Mouse (Mus musculus): ENCODE results near the gene Atp2b2. TPM values are rescaled to one million over a fixed set of nuclear protein-coding genes. Genes with fewer than 3 reads are reported as not detected.

The Atp2b2 gene
- total and polyA plus RNA-seq, 2 experiments from 2014 or later, result 0.03 TPM; not detected in 1

GRCm38 (mm10) chr6:113830463-113830862, 211.9 kb downstream of the Atp2b2 start:
- DNase-seq (ENCODE audit: low spot score) (no peak), ATAC-seq (ENCODE audit: insufficient read depth, low read depth) (no peak)
- no peak for TF ChIP-seq CTCF (IDR thresholded peaks at IDR 0.05; ENCODE audit: low read depth)
- TF ChIP-seq EP300 (IDR thresholded peaks at IDR 0.05; ENCODE audit: low read depth), result no peak
- 78% methylated on average over 2 of the region's 2 CpGs for WGBS
- Histone ChIP-seq H3K27ac (ENCODE audit: low read depth) (no peak overlapping the region), H3K4me1 (ENCODE audit: control insufficient read depth, insufficient read depth) (no peaks in the 10 kb centered on the region), H3K9ac (replicated peaks; ENCODE audit: low read depth, low read length) (no peak overlapping the region), H3K27me3 (ENCODE audit: control insufficient read depth, insufficient read depth, low read length) (peaks cover 15% of the 10 kb centered on the region; the same call in 1 of the 2 replicates), H3K36me3 (replicated peaks; ENCODE audit: control insufficient read depth, insufficient read depth, low read length) (no peaks in the 10 kb centered on the region), H3K9me3 (replicated peaks; ENCODE audit: control insufficient read depth, low read length) (no peaks in the 10 kb centered on the region), H3K4me3 (ENCODE audit: low read depth, low read length) (no peak overlapping the region), H3K4me2 (ENCODE audit: low read depth, low read length) (no peak overlapping the region)

GRCm38 (mm10) chr6:113827309-113827708, 215.1 kb downstream of the Atp2b2 start:
- peaks cover 6% of the 10 kb centered on the region; the same call in 1 of the 2 replicates for H3K27me3 ChIP-seq (ENCODE audit: control insufficient read depth, insufficient read depth, low read length)

GRCm38 (mm10) chr6:113822417-113822816, 220.0 kb downstream of the Atp2b2 start:
- no peak for DNase-seq (ENCODE audit: low spot score)
- WGBS, result 27% methylated on average over 7 of the region's 7 CpGs
- ATAC-seq (ENCODE audit: insufficient read depth, low read depth), result no peak
- TF ChIP-seq EP300 (IDR thresholded peaks at IDR 0.05; ENCODE audit: low read depth) (no peak), CTCF (IDR thresholded peaks at IDR 0.05; ENCODE audit: low read depth) (peak; percentile 40)
- Histone ChIP-seq H3K27ac (ENCODE audit: low read depth) (no peak overlapping the region), H3K9me3 (replicated peaks; ENCODE audit: control insufficient read depth, low read length) (no peaks in the 10 kb centered on the region), H3K27me3 (ENCODE audit: control insufficient read depth, insufficient read depth, low read length) (peaks cover 11% of the 10 kb centered on the region; the same call in 1 of the 2 replicates), H3K36me3 (replicated peaks; ENCODE audit: control insufficient read depth, insufficient read depth, low read length) (no peaks in the 10 kb centered on the region), H3K9ac (replicated peaks; ENCODE audit: low read depth, low read length) (no peak overlapping the region), H3K4me3 (ENCODE audit: low read depth, low read length) (no peak overlapping the region), H3K4me2 (ENCODE audit: low read depth, low read length) (no peak overlapping the region), H3K4me1 (ENCODE audit: control insufficient read depth, insufficient read depth) (no peaks in the 10 kb centered on the region)

More at GRCm38 (mm10) chr6:113827309-113827708, 215.1 kb downstream of the Atp2b2 start:
- Histone ChIP-seq H3K4me1 (ENCODE audit: control insufficient read depth, insufficient read depth) (no peaks in the 10 kb centered on the region), H3K36me3 (replicated peaks; ENCODE audit: control insufficient read depth, insufficient read depth, low read length) (no peaks in the 10 kb centered on the region), H3K27ac (ENCODE audit: low read depth) (no peak overlapping the region), H3K9me3 (replicated peaks; ENCODE audit: control insufficient read depth, low read length) (no peaks in the 10 kb centered on the region), H3K4me3 (ENCODE audit: low read depth, low read length) (no peak overlapping the region), H3K4me2 (ENCODE audit: low read depth, low read length) (no peak overlapping the region), H3K9ac (replicated peaks; ENCODE audit: low read depth, low read length) (no peak overlapping the region)
- DNase-seq (ENCODE audit: low spot score) (no peak), ATAC-seq (ENCODE audit: insufficient read depth, low read depth) (no peak)
- WGBS, result 88% methylated on average over 4 of the region's 4 CpGs
- TF ChIP-seq EP300 (IDR thresholded peaks at IDR 0.05; ENCODE audit: low read depth) (no peak), CTCF (IDR thresholded peaks at IDR 0.05; ENCODE audit: low read depth) (no peak)

- DNase-seq (ENCODE audit: low spot score) (no peak), ATAC-seq (ENCODE audit: insufficient read depth, low read depth) (no peak)
- H3K9me3 ChIP-seq (replicated peaks; ENCODE audit: control insufficient read depth, low read length), result no peaks in the 10 kb centered on the region
- H3K4me1 ChIP-seq (ENCODE audit: control insufficient read depth, insufficient read depth), result no peaks in the 10 kb centered on the region
- TF ChIP-seq CTCF (IDR thresholded peaks at IDR 0.05; ENCODE audit: low read depth) (no peak), EP300 (IDR thresholded peaks at IDR 0.05; ENCODE audit: low read depth) (no peak)
- no peak overlapping the region for H3K9ac ChIP-seq (replicated peaks; ENCODE audit: low read depth, low read length)
- no peak overlapping the region for H3K4me3 ChIP-seq (ENCODE audit: low read depth, low read length)
- H3K36me3 ChIP-seq (replicated peaks; ENCODE audit: control insufficient read depth, insufficient read depth, low read length), result no peaks in the 10 kb centered on the region
- H3K27ac ChIP-seq (ENCODE audit: low read depth), result no peak overlapping the region
- 74% methylated on average over 3 of the region's 3 CpGs for WGBS
- H3K4me2 ChIP-seq (ENCODE audit: low read depth, low read length), result no peak overlapping the region
- 0 out of 2 replicates have a peak, but pooled peaks cover 4% of the 10 kb centered on the region for H3K27me3 ChIP-seq (ENCODE audit: control insufficient read depth, insufficient read depth, low read length)
Observed at GRCm38 (mm10) chr6:113816690-113817089, 225.7 kb downstream of the Atp2b2 start.

GRCm38 (mm10) chr6:113811462-113811861, 231.0 kb downstream of the Atp2b2 start:
- Histone ChIP-seq H3K36me3 (replicated peaks; ENCODE audit: control insufficient read depth, insufficient read depth, low read length) (no peaks in the 10 kb centered on the region), H3K27ac (ENCODE audit: low read depth) (no peak overlapping the region), H3K4me2 (ENCODE audit: low read depth, low read length) (no peak overlapping the region), H3K27me3 (ENCODE audit: control insufficient read depth, insufficient read depth, low read length) (no peaks in the 10 kb centered on the region), H3K4me1 (ENCODE audit: control insufficient read depth, insufficient read depth) (no peaks in the 10 kb centered on the region), H3K9ac (replicated peaks; ENCODE audit: low read depth, low read length) (no peak overlapping the region), H3K9me3 (replicated peaks; ENCODE audit: control insufficient read depth, low read length) (no peaks in the 10 kb centered on the region), H3K4me3 (ENCODE audit: low read depth, low read length) (no peak overlapping the region)
- DNase-seq (ENCODE audit: low spot score) (no peak), ATAC-seq (ENCODE audit: insufficient read depth, low read depth) (no peak)
- TF ChIP-seq EP300 (IDR thresholded peaks at IDR 0.05; ENCODE audit: low read depth), result no peak
- TF ChIP-seq CTCF (IDR thresholded peaks at IDR 0.05; ENCODE audit: low read depth), result no peak
- WGBS, result 57% methylated on average over 1 of the region's 1 CpGs

- H3K27ac ChIP-seq (ENCODE audit: low read depth), result no peak overlapping the region
- no peaks in the 10 kb centered on the region for H3K4me1 ChIP-seq (ENCODE audit: control insufficient read depth, insufficient read depth)
- H3K36me3 ChIP-seq (replicated peaks; ENCODE audit: control insufficient read depth, insufficient read depth, low read length), result no peaks in the 10 kb centered on the region
- 72% methylated on average over 4 of the region's 4 CpGs for WGBS
- no peak for TF ChIP-seq CTCF (IDR thresholded peaks at IDR 0.05; ENCODE audit: low read depth)
- TF ChIP-seq EP300 (IDR thresholded peaks at IDR 0.05; ENCODE audit: low read depth), result no peak
- H3K27me3 ChIP-seq (ENCODE audit: control insufficient read depth, insufficient read depth, low read length), result no peaks in the 10 kb centered on the region
- ATAC-seq (ENCODE audit: insufficient read depth, low read depth), result no peak
- no peaks in the 10 kb centered on the region for H3K9me3 ChIP-seq (replicated peaks; ENCODE audit: control insufficient read depth, low read length)
- DNase-seq (ENCODE audit: low spot score), result no peak
- H3K9ac ChIP-seq (replicated peaks; ENCODE audit: low read depth, low read length), result no peak overlapping the region
- no peak overlapping the region for H3K4me3 ChIP-seq (ENCODE audit: low read depth, low read length)
- no peak overlapping the region for H3K4me2 ChIP-seq (ENCODE audit: low read depth, low read length)
Observed at GRCm38 (mm10) chr6:113810667-113811066, 231.7 kb downstream of the Atp2b2 start.

Measured in heart, postnatal 0 days (tissue).